Mouse (Mus musculus): ENCODE measurements around the gene Plxna4.

The Plxna4 gene

DNA sequence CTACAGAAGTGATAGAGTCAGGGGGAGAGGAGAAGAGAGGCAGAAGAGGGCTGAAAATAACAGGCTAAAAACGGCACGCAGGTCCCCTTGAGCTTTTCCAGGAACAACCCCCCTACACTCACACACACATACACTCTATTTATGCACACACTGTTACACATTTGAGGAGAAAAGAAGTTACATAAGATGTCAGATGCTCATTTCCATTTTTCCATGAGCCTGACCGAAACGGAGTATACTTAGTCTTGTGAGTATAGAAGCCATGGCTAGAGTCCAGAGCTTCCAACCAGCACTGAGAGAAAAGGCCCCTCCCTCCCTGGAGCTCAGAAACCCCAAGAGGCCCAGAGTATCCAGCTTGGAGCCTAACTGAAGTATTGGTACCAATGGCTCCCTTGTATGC, 112.0 kb downstream of the Plxna4 start:
- DNase-seq (ENCODE audit: low spot score in 2 of 2), result peak in 1 of 2 experiments; percentile 46

GRCm38 (mm10) chr6:32472062-32472461, 115.9 kb downstream of the Plxna4 start:
- no peak for DNase-seq (ENCODE audit: low spot score in 2 of 2)

GRCm38 (mm10) chr6:32471639-32472038, 116.4 kb downstream of the Plxna4 start:
- DNase-seq (ENCODE audit: low spot score in 2 of 2), result no peak

DNA sequence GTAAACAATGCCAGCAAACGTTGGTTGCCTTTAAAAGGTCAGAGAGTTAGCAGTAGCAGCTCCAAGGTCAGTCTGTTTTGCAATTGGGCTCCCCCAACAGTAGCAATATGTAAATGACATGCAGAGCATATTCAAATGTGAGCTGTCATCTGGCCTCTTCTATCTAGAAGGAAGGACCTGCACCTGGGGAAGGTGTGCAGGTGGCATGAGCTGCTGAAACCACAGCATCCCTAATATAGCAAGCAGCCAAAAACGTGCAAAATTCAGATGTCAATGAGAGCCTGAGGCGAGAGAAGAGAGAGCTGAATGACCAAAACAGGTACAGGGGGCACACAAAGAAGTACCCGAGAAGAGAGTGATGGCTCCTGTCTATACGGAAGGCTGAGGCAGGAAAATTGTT, 118.8 kb downstream of the Plxna4 start:
- DNase-seq (ENCODE audit: low spot score in 2 of 2), result no peak

DNA sequence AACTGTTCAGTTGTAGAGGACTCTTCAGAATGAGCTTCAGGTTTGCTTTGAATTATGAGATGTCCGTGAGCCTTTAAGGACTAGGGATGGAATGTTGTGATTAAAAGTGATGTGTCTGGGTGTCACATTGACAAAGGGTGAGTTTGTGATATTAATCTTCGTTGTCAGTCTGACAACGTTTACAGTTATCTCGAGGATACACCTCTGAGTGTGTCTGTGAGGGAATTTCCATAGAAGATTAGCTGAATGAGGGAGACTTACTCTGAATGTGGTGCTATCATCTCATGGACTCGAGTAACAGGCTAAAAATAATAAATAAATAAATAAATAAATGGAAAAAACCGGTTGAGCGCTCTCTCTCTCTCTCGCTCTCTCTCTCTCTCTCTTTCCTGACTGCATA, 122.9 kb downstream of the Plxna4 start:
- DNase-seq (ENCODE audit: low spot score in 2 of 2), result no peak

DNA sequence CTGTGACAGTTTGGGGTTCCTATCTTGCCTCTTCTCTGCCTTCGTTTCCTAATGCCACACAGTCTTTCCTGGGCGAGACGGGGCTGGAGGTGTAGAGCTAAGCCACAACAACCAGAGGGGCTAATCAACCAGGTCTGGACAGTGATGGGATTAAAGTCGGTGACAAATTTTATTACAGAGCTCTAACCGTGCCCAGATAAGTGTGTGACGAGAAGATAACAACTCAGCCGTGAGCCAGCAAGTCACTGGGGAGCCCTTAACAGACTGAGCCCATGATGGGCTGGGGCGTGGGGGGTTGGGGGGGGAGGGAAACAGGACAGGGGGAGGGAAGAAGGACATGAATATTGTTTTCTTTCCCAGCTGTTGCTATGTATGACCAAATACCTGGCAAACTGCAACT, 123.4 kb downstream of the Plxna4 start:
- no peak for DNase-seq (ENCODE audit: low spot score in 2 of 2)

DNA sequence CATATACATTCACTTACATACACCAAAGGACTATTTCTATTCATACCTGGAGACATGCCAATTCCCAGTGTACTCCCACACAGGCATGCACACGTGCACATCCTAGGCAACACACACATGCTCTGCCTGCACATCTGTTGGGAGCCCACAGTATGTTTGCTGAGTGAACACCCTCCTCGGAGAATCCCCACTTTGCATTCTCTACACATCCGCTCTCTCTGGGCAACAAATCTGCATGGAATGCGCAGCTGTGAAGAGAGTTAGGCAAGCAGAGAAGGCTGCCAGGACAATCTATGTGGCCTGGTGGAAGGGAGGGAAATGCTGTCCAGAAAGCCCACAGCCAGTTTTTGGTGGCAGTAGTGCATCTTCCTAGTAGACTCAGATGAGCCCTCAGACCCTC, 123.9 kb downstream of the Plxna4 start:
- DNase-seq (ENCODE audit: low spot score in 2 of 2), result peak; percentile 25 to 65

DNA sequence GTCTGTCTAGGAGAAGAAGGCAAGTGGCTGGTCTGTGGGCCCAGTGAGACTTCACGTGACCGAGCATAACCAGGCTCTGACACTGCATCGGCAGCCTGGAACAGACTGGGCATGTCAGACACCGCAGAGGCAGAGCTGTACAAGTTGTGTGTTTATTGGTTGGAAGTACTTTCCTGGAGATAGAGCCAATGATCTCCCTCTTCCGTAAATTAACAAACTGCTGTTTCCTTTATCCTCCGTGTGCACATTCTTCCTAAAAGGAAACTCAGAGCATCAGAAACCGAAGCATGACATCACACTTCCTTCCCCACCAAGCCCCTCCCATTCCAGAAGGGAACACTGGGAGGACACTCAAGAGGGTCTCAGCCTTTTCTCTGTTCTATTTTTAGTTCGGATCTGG, 127.6 kb downstream of the Plxna4 start:
- DNase-seq (ENCODE audit: low spot score in 2 of 2), result peak; percentile 65 to 85

GRCm38 (mm10) chr6:32456641-32457040, 131.4 kb downstream of the Plxna4 start:
- no peak for DNase-seq (ENCODE audit: low spot score in 2 of 2)

- DNase-seq (ENCODE audit: low spot score in 2 of 2), result no peak
Measured at GRCm38 (mm10) chr6:32451851-32452250, 136.1 kb downstream of the Plxna4 start.

DNA sequence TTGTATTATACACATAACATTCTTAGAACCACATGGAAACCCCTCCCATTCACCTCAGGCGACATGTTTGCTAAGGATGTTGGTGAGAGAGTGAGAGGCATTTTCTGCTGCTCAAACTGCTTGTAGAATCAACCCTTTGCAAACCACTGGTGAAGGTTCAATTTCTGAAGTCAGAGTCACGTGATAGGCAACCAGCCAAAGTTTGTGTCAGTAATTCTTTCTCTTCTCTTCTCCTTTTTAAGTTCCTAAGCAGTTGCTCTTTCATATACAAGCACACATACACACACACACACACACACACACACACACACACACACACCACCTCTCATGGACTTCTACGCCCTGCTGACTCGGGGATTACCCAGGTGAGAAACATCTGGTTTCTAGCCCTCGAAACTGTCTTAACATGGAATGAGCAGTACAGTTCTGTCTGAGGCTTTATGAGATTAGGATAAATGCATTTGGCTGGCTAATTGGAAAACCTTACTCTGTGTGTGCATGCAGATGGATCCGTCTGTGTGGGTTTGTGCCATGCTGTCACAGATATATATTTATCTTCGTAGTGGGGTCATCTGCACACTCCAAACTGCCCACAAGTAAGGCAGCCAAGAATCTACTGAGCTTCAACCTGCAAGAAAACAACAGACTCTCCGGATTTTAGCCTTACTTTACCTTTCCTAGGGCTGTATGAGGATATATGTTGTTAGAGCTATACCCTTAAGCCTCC, 138.6 kb downstream of the Plxna4 start:
- no peak for DNase-seq (ENCODE audit: low spot score in 2 of 2)

GRCm38 (mm10) chr6:32448787-32449186, 139.2 kb downstream of the Plxna4 start:
- no peak for DNase-seq (ENCODE audit: low spot score in 2 of 2)

DNA sequence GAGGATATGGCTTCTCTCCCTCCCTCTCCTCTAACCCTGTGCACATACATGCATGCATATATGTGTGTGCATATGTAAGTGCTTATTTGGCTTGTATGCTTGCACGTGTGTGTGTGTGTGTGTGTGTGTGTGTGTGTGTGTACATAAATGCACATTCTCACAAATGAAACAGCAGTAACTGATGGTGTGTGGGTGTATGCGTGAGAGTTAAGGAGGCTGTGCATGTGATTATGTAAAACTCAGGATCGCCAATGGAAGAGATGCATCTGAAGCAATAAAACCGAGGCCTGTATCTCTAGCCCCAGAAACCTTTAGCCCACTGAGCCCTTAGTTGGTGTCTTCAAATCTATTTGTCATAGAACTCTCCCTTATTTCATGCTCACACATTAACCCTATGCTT, 141.7 kb downstream of the Plxna4 start:
- no peak for DNase-seq (ENCODE audit: low spot score in 2 of 2)

- no peak for DNase-seq (ENCODE audit: low spot score in 2 of 2)
Measured at GRCm38 (mm10) chr6:32445246-32445645, 142.7 kb downstream of the Plxna4 start.

GRCm38 (mm10) chr6:32444393-32444792, 143.6 kb downstream of the Plxna4 start:
- no peak for DNase-seq (ENCODE audit: low spot score in 2 of 2)

DNA sequence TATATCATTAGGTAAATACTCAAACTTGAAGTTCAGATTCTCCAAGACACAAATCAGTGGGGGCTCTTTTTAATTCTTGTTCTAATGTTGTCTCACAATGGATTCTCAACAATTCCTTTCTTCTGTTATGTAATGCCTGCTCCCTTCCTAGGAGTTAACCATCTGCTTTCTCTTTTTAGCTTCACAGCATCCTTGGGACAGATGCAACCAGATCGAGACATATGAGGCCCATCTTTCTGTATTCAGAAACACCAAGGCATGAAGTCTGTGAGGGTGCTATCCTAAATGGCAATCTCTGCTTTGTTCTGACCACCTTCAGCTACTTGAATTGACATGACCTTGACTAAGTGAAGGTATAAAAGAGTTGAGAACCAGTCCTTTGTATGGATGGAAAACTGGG, 144.3 kb downstream of the Plxna4 start:
- DNase-seq (ENCODE audit: low spot score in 2 of 2), result no peak

- DNase-seq (ENCODE audit: low spot score in 2 of 2), result no peak
Measured at GRCm38 (mm10) chr6:32439434-32439833, 148.6 kb downstream of the Plxna4 start.

GRCm38 (mm10) chr6:32437219-32437618, 150.8 kb downstream of the Plxna4 start:
- DNase-seq (ENCODE audit: low spot score in 2 of 2), result peak; percentile 11 to 31

DNA sequence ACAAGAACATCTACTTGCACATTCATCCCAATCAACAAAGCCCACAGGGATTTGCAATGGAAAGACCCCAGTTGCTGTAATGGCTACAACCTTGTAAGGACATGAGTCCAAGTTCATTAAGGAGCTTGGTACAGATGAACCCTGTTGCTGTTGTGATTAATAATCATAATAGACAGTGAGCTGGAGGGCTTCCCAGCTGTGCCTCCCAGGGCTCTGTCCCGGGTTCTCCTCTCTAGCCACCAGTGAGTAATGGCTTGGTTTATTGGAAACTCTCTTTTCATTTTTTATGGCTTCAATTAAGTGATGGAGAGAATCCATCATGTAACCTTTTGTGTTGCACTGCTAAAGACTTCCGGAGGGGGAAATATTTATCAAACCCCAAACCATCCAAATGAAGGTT, 164.9 kb downstream of the Plxna4 start:
- no peak for DNase-seq (ENCODE audit: low spot score in 2 of 2)

GRCm38 (mm10) chr6:32420610-32421009, 167.4 kb downstream of the Plxna4 start:
- no peak for DNase-seq (ENCODE audit: low spot score in 2 of 2)

GRCm38 (mm10) chr6:32417351-32417750, 170.6 kb downstream of the Plxna4 start:
- DNase-seq (ENCODE audit: low spot score in 2 of 2), result no peak

DNA sequence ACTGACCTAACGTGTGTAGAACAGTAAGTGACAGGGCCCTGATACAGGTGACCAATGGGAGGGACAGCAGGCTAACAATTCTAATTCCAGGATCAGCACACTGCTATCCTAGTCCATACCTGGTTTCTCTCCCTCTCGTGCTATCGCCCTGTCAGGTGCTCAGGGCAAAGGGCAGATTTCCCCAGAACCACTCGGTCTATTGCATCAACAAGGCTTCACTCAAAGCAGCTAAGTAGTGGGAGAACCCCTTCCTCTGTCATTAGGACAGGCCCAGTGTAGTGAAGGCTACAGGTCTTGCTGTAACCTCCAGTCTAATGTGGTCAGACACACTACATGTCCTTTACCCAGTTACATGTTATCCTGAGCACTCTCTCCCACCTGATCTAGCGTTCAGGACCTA, 176.7 kb downstream of the Plxna4 start:
- no peak for DNase-seq (ENCODE audit: low spot score in 2 of 2)

- DNase-seq (ENCODE audit: low spot score in 2 of 2), result no peak
Measured at GRCm38 (mm10) chr6:32409625-32410024, 178.4 kb downstream of the Plxna4 start.

DNA sequence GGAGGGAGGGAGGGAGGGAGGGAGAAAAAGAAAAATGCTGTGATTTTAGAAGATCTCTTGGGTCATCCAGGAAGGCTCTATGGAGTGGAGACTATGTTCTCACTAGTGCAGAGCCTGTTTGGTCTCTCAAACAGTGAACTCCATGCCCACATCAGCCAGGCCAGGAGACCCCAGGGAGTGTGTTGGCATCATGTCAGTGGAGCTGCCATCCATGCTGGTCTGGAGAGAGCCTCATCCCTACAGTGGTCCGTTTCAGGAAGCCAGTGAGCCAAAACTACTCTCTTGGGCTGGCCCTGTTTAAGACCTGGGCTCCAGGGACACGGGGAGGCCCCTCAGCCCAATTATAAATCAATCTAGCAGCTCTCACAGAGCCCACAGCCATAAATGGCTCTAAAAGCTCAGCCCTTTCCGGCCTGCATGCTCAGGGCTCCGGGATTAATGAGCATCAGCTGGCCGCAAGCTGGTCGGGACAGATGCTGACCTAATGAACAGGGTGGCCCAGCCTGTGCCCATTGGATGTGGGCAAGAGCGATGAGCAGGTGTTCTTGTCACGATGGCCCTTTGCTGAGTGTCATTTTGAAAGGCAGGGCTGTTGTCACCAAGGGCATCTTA, 180.3 kb downstream of the Plxna4 start:
- no peak for DNase-seq (ENCODE audit: low spot score in 2 of 2)

Data from heart, adult 9 months (tissue).